Mouse (Mus musculus) CH12.LX (cell line): ENCODE measurements around the gene Itpk1.

Source experiments
- CTCF ChIP-seq, 2 experiments: IDR thresholded peaks in 1 of 2; conservative IDR thresholded peaks in 1 of 2; 2 replicates each; pipeline ENCODE4 v1.5.1; 2011 to 2012; ENCODE audit warnings: low read depth in 2 of 2, low read length in 2 of 2, improper control_type of control experiment in 1 of 2, inconsistent platforms in 1 of 2, mild to moderate bottlenecking in 1 of 2, moderate library complexity in 1 of 2
- E2F4 ChIP-seq: IDR thresholded peaks from 2 replicates; pipeline ENCODE4 v1.6.1; 2011; ENCODE audit warnings: low read depth, low read length, improper control_type of control experiment; ENCODE audit not compliant: insufficient replicate concordance
- EP300 ChIP-seq: IDR thresholded peaks from 2 replicates; pipeline ENCODE4 v1.6.1; 2011; ENCODE audit warnings: low read length, improper control_type of control experiment
- GABPA ChIP-seq: IDR thresholded peaks from 2 replicates; pipeline ENCODE4 v1.6.1; 2012; ENCODE audit warnings: low read depth, low read length, improper control_type of control experiment, inconsistent platforms; ENCODE audit not compliant: insufficient replicate concordance
- HCFC1 ChIP-seq: IDR thresholded peaks from 2 replicates; pipeline ENCODE4 v1.6.1; 2012; ENCODE audit warnings: low read depth, mild to moderate bottlenecking, inconsistent platforms, low read length, improper control_type of control experiment
- KAT2A ChIP-seq: IDR thresholded peaks from 2 replicates; pipeline ENCODE4 v1.6.1; 2012; ENCODE audit warnings: low read length, improper control_type of control experiment, inconsistent platforms; ENCODE audit not compliant: insufficient replicate concordance
- MAX ChIP-seq: IDR thresholded peaks from 2 replicates; pipeline ENCODE4 v1.6.1; 2011; ENCODE audit warnings: low read length, improper control_type of control experiment
- NELFE ChIP-seq: IDR thresholded peaks from 2 replicates; pipeline ENCODE4 v1.6.1; 2011; ENCODE audit warnings: low read depth, low read length, improper control_type of control experiment
- POLR2A ChIP-seq: IDR thresholded peaks from 2 replicates; pipeline ENCODE4 v1.6.1; 2011; ENCODE audit warnings: low read depth, mild to moderate bottlenecking, improper control_type of control experiment, low read length
- TCF12 ChIP-seq: IDR thresholded peaks from 2 replicates; pipeline ENCODE4 v1.6.1; 2014; ENCODE audit warnings: low read depth, mild to moderate bottlenecking, inconsistent platforms, low read length, improper control_type of control experiment
- ZC3H11A ChIP-seq: IDR thresholded peaks from 2 replicates; pipeline ENCODE4 v1.6.1; 2012; ENCODE audit warnings: low read depth, mild to moderate bottlenecking, inconsistent platforms, low read length, improper control_type of control experiment
- ZKSCAN1 ChIP-seq: IDR thresholded peaks from 2 replicates; pipeline ENCODE4 v1.6.1; 2012; ENCODE audit warnings: low read depth, inconsistent platforms, low read length, improper control_type of control experiment, borderline replicate concordance
- ZNF384 ChIP-seq: IDR thresholded peaks from 2 replicates; pipeline ENCODE4 v1.6.1; 2012; ENCODE audit warnings: low read depth, low read length, improper control_type of control experiment, inconsistent platforms

DNA sequence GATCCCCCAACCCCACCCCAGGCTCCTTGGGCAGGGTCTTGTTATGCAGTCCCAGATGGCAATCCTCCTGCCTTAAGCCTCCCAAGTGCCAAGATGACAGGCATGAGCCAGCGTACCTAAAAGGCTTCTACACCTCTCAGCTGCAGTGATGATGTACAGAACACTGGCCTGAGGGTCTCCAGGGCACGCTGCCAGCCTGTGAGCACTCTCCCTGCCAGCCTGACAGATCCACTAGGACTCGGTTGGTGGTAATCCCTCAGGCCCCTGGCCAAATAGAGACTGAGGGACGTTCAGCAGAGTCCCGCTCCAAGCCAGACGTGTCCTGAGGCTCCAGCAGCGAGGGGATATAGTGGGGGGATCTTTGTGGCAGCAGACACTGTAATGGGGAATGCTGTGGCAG is 131.7 kb downstream of the Itpk1 start:
- TF ChIP-seq CTCF (conservative IDR thresholded peaks at IDR 0.05 in 1 of 2, IDR thresholded peaks at IDR 0.05 in 1 of 2; ENCODE audit: low read depth in 2 of 2, low read length in 2 of 2) (no peak), NELFE (no peak), TCF12 (no peak), ZNF384 (no peak), POLR2A (no peak), GABPA (no peak), MAX (no peak), EP300 (no peak), KAT2A (no peak), E2F4 (no peak), ZC3H11A (no peak), ZKSCAN1 (no peak), HCFC1 (no peak)
